26 mouse cellular contexts compared by ENCODE assay signal in the genomic region with DNA sequence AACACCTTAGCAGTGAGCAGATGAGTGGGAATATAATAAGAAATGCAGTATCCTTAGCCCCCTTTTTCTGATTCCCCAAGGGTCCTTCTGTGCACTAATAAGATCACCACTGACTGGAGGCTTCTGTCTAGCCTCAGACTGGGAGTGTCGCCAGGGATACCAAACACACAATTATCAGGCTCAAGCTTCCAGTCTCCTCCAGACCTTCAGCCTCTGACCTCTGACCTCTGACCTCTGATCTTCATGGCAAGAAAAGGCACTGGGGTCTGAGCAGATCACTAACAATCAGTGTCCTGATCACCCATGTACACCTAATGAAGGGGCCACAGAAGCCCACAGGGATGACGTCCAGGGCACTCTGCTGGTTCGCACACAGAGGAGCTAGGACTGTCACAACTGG.
DNase-seq lines count a peak whose midpoint lies in the region; ATAC-seq and TF ChIP-seq lines count a peak whose summit lies in the region.
"Had no signal": no experiment of that assay in that cellular context is flagged by ENCODE, and none has a peak within 500 bp of the region (broad histone marks: within the 10 kb centered on the region; RNA-seq: fewer than 3 reads in every experiment).

No protein-coding gene starts in this region.

- H3K4me2 ChIP-seq in liver, embryonic 12.5 days, result no peak overlapping the region
- H3K4me2 ChIP-seq: forebrain, embryonic 13.5 days; heart, embryonic 13.5 days; hindbrain, embryonic 13.5 days had no signal

- no peak for TF ChIP-seq CTCF in liver, adult 2 months (IDR thresholded peaks at IDR 0.05; ENCODE audit: low read depth, low read length)

- H3K9me3 ChIP-seq in liver, embryonic 12.5 days (replicated peaks), result no peaks in the 10 kb centered on the region
- H3K9me3 ChIP-seq: hindbrain, embryonic 13.5 days had no signal

- DNase-seq in embryo, embryonic 10 days (ENCODE audit: low spot score), result peak; percentile 70
- DNase-seq in embryo, embryonic 11 days, result no peak
- peak; percentile 7 for DNase-seq in liver, adult 2 months (ENCODE audit: extremely low read depth, low read depth, low spot score)
- peak; percentile 16 for DNase-seq in MN1 (ENCODE audit: low spot score)
- peak; percentile 56 for DNase-seq in embryo, embryonic 9.5 days (ENCODE audit: extremely low spot score)
- DNase-seq in gastrocnemius, adult 18-20 months (ENCODE audit: low spot score), result no peak
- no peak for DNase-seq in right cerebral cortex, postnatal 4 days
- DNase-seq: adrenal gland, adult 2 months; adrenal gland, postnatal 14 days; cerebellum, adult 11 months; cerebellum, adult 2 months; cerebellum, adult 9-11 months; cerebellum, postnatal 25 days; gastrocnemius, postnatal 36 days; heart, postnatal 14 days; heart, postnatal 4 days had no signal

- no peak overlapping the region for H3K27ac ChIP-seq in liver, adult 2 months (replicated peaks; ENCODE audit: insufficient read depth, low read depth, low read length)
- no peak overlapping the region for H3K27ac ChIP-seq in liver, embryonic 12.5 days
- H3K27ac ChIP-seq: forebrain, embryonic 10.5 days; forebrain, embryonic 13.5 days; heart, adult 2 months; heart, embryonic 10.5 days; heart, embryonic 13.5 days; hindbrain, embryonic 13.5 days had no signal

- no peak for ATAC-seq in liver, embryonic 12.5 days
- ATAC-seq: forebrain, embryonic 13.5 days; forebrain, embryonic 16.5 days; intestine, postnatal 0 days; Patski had no signal

- TF ChIP-seq POLR2A in liver, adult 2 months (IDR thresholded peaks at IDR 0.05; ENCODE audit: extremely low read depth, insufficient read depth, low read length), result no peak

- no peak overlapping the region for H3K4me3 ChIP-seq in liver, adult 2 months (ENCODE audit: insufficient read depth, low read depth, low read length)
- no peak overlapping the region for H3K4me3 ChIP-seq in liver, embryonic 12.5 days
- H3K4me3 ChIP-seq: forebrain, embryonic 10.5 days; forebrain, embryonic 13.5 days; heart, adult 2 months; heart, embryonic 10.5 days; heart, embryonic 13.5 days; hindbrain, embryonic 13.5 days had no signal

- H3K27me3 ChIP-seq in liver, adult 2 months (ENCODE audit: control insufficient read depth, insufficient read depth, low read length), result no peaks in the 10 kb centered on the region
- no peaks in the 10 kb centered on the region for H3K27me3 ChIP-seq in liver, embryonic 12.5 days (replicated peaks)
- H3K27me3 ChIP-seq: forebrain, embryonic 13.5 days; heart, embryonic 13.5 days; hindbrain, embryonic 13.5 days had no signal

- no peaks in the 10 kb centered on the region for H3K79me2 ChIP-seq in liver, adult 2 months (ENCODE audit: control insufficient read depth, insufficient read depth, low read length)

- no peak overlapping the region for H3K9ac ChIP-seq in liver, adult 2 months (ENCODE audit: low read depth, low read length)
- H3K9ac ChIP-seq in liver, embryonic 12.5 days, result no peak overlapping the region
- H3K9ac ChIP-seq: forebrain, embryonic 13.5 days; heart, embryonic 13.5 days; hindbrain, embryonic 13.5 days had no signal

- H3K36me3 ChIP-seq in liver, adult 2 months (ENCODE audit: control insufficient read depth, insufficient read depth, low read length), result no peaks in the 10 kb centered on the region
- H3K36me3 ChIP-seq in liver, embryonic 12.5 days, result peaks cover 11% of the 10 kb centered on the region
- H3K36me3 ChIP-seq: forebrain, embryonic 10.5 days had no signal

- no peaks in the 10 kb centered on the region for H3K4me1 ChIP-seq in liver, adult 2 months (ENCODE audit: control insufficient read depth, insufficient read depth, low read length)
- 0 out of 2 replicates have a peak, but pooled peaks cover 4% of the 10 kb centered on the region for H3K4me1 ChIP-seq in liver, embryonic 12.5 days
- H3K4me1 ChIP-seq: forebrain, embryonic 10.5 days; forebrain, embryonic 13.5 days; heart, embryonic 13.5 days had no signal

- WGBS in liver, adult 2 months, result 90% methylated on average over 3 of the region's 3 CpGs
- 62% methylated on average over 3 of the region's 3 CpGs for WGBS in liver, embryonic 12.5 days (ENCODE audit: insufficient replicate concordance)

Comparison
In these comparisons a context has a peak if more than half of its experiments do, and no peak if none do; other contexts are left out.
1. DNase-seq: peak in embryo, embryonic 10 days (single experiment), liver, adult 2 months (single experiment), MN1 (single experiment) and embryo, embryonic 9.5 days (single experiment); none in embryo, embryonic 11 days (single experiment), gastrocnemius, adult 18-20 months (single experiment) and right cerebral cortex, postnatal 4 days (single experiment).